Mouse (Mus musculus): ENCODE measurements around the gene Specc1l.

- peak; percentile 84 for TF ChIP-seq CTCF (IDR thresholded peaks at IDR 0.05; ENCODE audit: control insufficient read depth, insufficient read depth, insufficient replicate concordance, low read depth, low read length)
- TF ChIP-seq POLR2A (IDR thresholded peaks at IDR 0.05; ENCODE audit: control insufficient read depth, low read depth, low read length): no peak
These were observed 29.6 kb upstream of the Specc1l start for GRCm38 (mm10) chr10:75182151-75182774.

Measured in testis, adult 2 months (tissue).